Mouse (Mus musculus) layer of hippocampus, adult 8-10 months (tissue): ENCODE measurements around the gene Optn. TPM values are rescaled to one million over a fixed set of nuclear protein-coding genes. Genes with fewer than 3 reads are reported as not detected.
"Not testable (repeated sequence)": the region's sequence is repeated elsewhere in the genome, so short reads cannot be mapped to it uniquely, and the experiment has no call there.

Experiments
- DNase-seq, 2 experiments: peaks; one replicate each; pipeline ENCODE4 v3.0.0; 2022; ENCODE audit warnings: low spot score in 2 of 2
- total RNA-seq, 4 experiments: library from RNA; stranded (reverse); gene quantifications; 2 replicates each; pipeline ENCODE4 v1.2.4; 2022

The Optn gene
- total RNA-seq: 10 to 100 TPM; 17.5 to 20.8 (median 18.7) TPM

GRCm38 (mm10) chr2:5063299-5064205, at the start of gene Optn:
Optn (minus strand) TSS chr2:5064051.
- peak; percentile 61 to 75 for DNase-seq

- no peak for DNase-seq
Measured at GRCm38 (mm10) chr2:5112785-5113291, 49.0 kb upstream of the Optn start.

- no peak for DNase-seq
Measured at GRCm38 (mm10) chr2:5102891-5103290, 39.0 kb upstream of the Optn start.

- DNase-seq: no peak
Measured at GRCm38 (mm10) chr2:5101743-5102245, 37.9 kb upstream of the Optn start.

- DNase-seq: no peak
Measured at GRCm38 (mm10) chr2:5099176-5099575, 35.3 kb upstream of the Optn start.

GRCm38 (mm10) chr2:5097786-5098445, 34.1 kb upstream of the Optn start:
- DNase-seq: peak in 1 of 2 experiments; percentile 23

- DNase-seq: no peak
Measured at GRCm38 (mm10) chr2:5095316-5095715, 31.5 kb upstream of the Optn start.

- DNase-seq: no peak
Measured at GRCm38 (mm10) chr2:5094876-5095275, 31.0 kb upstream of the Optn start.

- peak in 1 of 2 experiments; percentile 35 for DNase-seq
Measured at GRCm38 (mm10) chr2:5090385-5090784, 26.5 kb upstream of the Optn start.

- DNase-seq: no peak
Measured at GRCm38 (mm10) chr2:5087667-5088066, 23.8 kb upstream of the Optn start.

- DNase-seq: no peak
Measured at GRCm38 (mm10) chr2:5083739-5084138, 19.9 kb upstream of the Optn start.

- peak in 1 of 2 experiments; percentile 27 for DNase-seq
Measured at GRCm38 (mm10) chr2:5080053-5080787, 16.4 kb upstream of the Optn start.

GRCm38 (mm10) chr2:5077937-5078336, 14.1 kb upstream of the Optn start:
- no peak for DNase-seq

- DNase-seq: no peak
Measured at GRCm38 (mm10) chr2:5077490-5077889, 13.6 kb upstream of the Optn start.

- no peak for DNase-seq
Measured at GRCm38 (mm10) chr2:5075856-5076255, 12.0 kb upstream of the Optn start.

GRCm38 (mm10) chr2:5075432-5075831, 11.6 kb upstream of the Optn start:
- DNase-seq: no peak

GRCm38 (mm10) chr2:5073785-5074184, 9.9 kb upstream of the Optn start:
- DNase-seq: no peak

GRCm38 (mm10) chr2:5067951-5068350, 4.1 kb upstream of the Optn start:
- no peak for DNase-seq

- not testable (repeated sequence) for DNase-seq
Measured at GRCm38 (mm10) chr2:5067254-5067653, 3.4 kb upstream of the Optn start.

- DNase-seq: no peak
Measured at GRCm38 (mm10) chr2:5064247-5064646, 396 bp upstream of the Optn start.
